Mouse (Mus musculus) heart, embryonic 14.5 days (tissue): ENCODE measurements at regions not wholly inside any gene's neighbourhood (a gene's known extent, or its start where the extent isn't known, plus 50 kb on each side); places are given as distances from the start of the nearest gene placed in this dataset.
A peak's percentile ranks its signal among the peaks of the same experiment; 100 is the strongest.
"Not testable (repeated sequence)": the region's sequence is repeated elsewhere in the genome, so short reads cannot be mapped to it uniquely, and the experiment has no call there.

Experiments used
- ATAC-seq: fragments of 200-750 bp; cut with Nextera tagmentation; 2 replicates; pipeline ENCODE4 v1.8.0; 2017; ENCODE audit warnings: low read depth, moderate TSS enrichment; ENCODE audit not compliant: insufficient number of reproducible peaks, insufficient read depth, low FRiP score
- H3K27ac ChIP-seq, 2 experiments: fragments of 200-500 bp in 1 of 2; fragments of 300-500 bp in 1 of 2; sonication (generic) in 1 of 2; replicated peaks in 1 of 2; 2 replicates each; pipeline ENCODE4 v1.5.1; 2012 to 2014; ENCODE audit warnings: low read depth in 2 of 2, low read length in 2 of 2, control low read depth in 1 of 2, mild to moderate bottlenecking in 1 of 2, mixed read lengths in 1 of 2; ENCODE audit not compliant: control insufficient read depth in 1 of 2, insufficient read depth in 1 of 2
- H3K27me3 ChIP-seq: fragments of 300-500 bp; sonication (generic); 2 replicates; pipeline ENCODE4 v1.6.1; 2014; ENCODE audit warnings: mild to moderate bottlenecking, low read length, control low read depth; ENCODE audit not compliant: control insufficient read depth, insufficient read depth
- H3K36me3 ChIP-seq: fragments of 300-500 bp; sonication (generic); 2 replicates; pipeline ENCODE4 v1.6.1; 2014; ENCODE audit warnings: mild to moderate bottlenecking, control low read depth, low read length, mixed read lengths; ENCODE audit not compliant: control insufficient read depth, insufficient read depth
- H3K4me1 ChIP-seq, 2 experiments: fragments of 200-500 bp in 1 of 2; fragments of 300-500 bp in 1 of 2; sonication (generic) in 1 of 2; 2 replicates each; pipeline ENCODE4 v1.6.1; 2012 to 2014; ENCODE audit warnings: low read length in 2 of 2, control low read depth in 1 of 2, mixed read lengths in 1 of 2; ENCODE audit not compliant: control insufficient read depth in 2 of 2, insufficient read depth in 2 of 2
- H3K4me2 ChIP-seq: fragments of 300-500 bp; sonication (generic); 2 replicates; pipeline ENCODE4 v1.6.1; 2014; ENCODE audit warnings: mild to moderate bottlenecking, low read length
- H3K4me3 ChIP-seq, 2 experiments: fragments of 200-500 bp in 1 of 2; fragments of 300-500 bp in 1 of 2; sonication (generic) in 1 of 2; 2 replicates each; pipeline ENCODE4 v1.5.1; 2012 to 2014; ENCODE audit warnings: low read length in 2 of 2, mild to moderate bottlenecking in 2 of 2, control low read depth in 1 of 2, low read depth in 1 of 2, moderate library complexity in 1 of 2; ENCODE audit not compliant: control insufficient read depth in 1 of 2, insufficient read depth in 1 of 2
- H3K9ac ChIP-seq: fragments of 300-500 bp; sonication (generic); 2 replicates; pipeline ENCODE4 v1.6.1; 2014; ENCODE audit warnings: mild to moderate bottlenecking, low read length
- H3K9me3 ChIP-seq: fragments of 300-500 bp; sonication (generic); 2 replicates; pipeline ENCODE4 v1.6.1; 2016; ENCODE audit warnings: low read length, control low read depth; ENCODE audit not compliant: control insufficient read depth
- WGBS: fragments of 180-500 bp; shearing (Covaris S2); extraction: QIAGEN DNeasy Blood & Tissue Kit; methylation state at CpG from one replicate; pipeline ENCODE4 v1.1.7; 2014; 5-methylcytosine and 5-hydroxymethylcytosine counted together

DNA sequence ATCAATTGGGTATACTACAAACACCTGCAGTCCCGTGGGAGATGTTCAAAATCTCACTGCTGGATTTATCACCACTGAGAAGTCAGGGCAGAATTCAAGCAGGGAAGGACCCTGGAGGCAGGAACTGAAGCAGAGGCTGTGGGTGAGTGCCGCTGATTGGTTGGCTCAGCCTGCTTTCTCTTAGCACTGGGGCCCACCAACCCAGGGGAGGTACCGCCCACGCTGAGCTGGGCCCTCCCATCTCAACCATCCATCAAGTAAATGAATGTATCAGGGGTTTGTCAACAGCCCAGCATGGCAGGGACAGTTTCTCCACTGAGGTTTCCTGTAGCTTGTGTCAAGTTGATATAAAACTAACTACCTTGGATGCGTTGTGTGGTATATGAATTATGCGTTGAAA lies 109.2 kb downstream of the Cand1 start:
- no peak overlapping the region for H3K27ac ChIP-seq
- no peaks in the 10 kb centered on the region for H3K36me3 ChIP-seq
- H3K9ac ChIP-seq: no peak overlapping the region
- no peak overlapping the region for H3K4me3 ChIP-seq
- ATAC-seq: no peak
- WGBS: 82% methylated on average over 6 of the region's 6 CpGs
- no peaks in the 10 kb centered on the region for H3K9me3 ChIP-seq
- no peaks in the 10 kb centered on the region for H3K27me3 ChIP-seq
- H3K4me1 ChIP-seq: peaks cover 6 to 9% of the 10 kb centered on the region in 2 experiments; a peak in 3 of 4 replicates
- H3K4me2 ChIP-seq: no peak overlapping the region

DNA sequence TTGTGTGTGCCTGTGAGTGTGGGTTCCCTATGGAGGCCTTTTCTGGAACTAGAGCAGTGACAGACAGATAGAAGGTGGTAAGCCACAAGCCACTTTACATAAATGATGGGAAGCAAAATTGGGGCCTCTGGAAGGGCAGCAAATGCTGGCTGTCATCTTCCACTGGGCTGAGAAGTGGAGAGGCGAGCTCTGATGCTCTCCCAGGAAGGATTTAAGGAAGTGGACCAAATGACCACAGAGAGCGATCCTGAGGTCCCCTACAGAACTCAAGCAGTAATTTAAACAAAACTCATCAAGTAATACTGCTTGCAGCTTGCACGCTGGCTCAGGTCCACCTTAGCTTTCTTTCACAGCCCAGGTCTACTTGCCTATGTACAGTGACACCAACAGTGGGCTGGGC lies 111.8 kb downstream of the Cand1 start:
- H3K4me1 ChIP-seq: no peaks in the 10 kb centered on the region
- ATAC-seq: no peak
- 90% methylated on average over 3 of the region's 3 CpGs for WGBS

DNA sequence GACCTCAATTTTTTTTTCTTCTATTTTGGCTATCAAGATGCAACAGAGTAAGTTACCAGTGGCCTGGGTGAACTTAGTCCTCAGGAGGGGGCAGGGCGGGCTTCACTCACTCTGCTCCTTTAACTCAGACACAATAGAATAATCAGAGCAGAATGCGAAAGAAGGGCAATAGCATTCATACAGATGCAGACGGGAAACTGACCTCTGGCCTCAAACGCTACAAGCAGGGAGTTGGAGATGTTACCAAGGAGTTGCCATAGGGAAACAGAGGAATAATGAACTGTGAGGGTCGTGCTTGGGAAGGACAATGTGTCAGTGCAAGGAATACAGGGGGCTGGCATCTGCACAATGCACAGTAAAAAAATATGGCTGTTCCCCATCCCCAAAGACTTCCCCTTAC lies 116.3 kb downstream of the Cand1 start:
- Histone ChIP-seq H3K4me2 (no peak overlapping the region), H3K27me3 (no peaks in the 10 kb centered on the region), H3K36me3 (no peaks in the 10 kb centered on the region), H3K9ac (no peak overlapping the region), H3K9me3 (0 out of 2 replicates have a peak, but pooled peaks cover 7% of the 10 kb centered on the region), H3K4me3 (no peak overlapping the region), H3K4me1 (no peaks in the 10 kb centered on the region), H3K27ac (no peak overlapping the region)
- ATAC-seq: no peak
- 84% methylated on average over 5 of the region's 5 CpGs for WGBS

More for the DNA sequence above, 111.8 kb downstream of the Cand1 start:
- no peaks in the 10 kb centered on the region for H3K9me3 ChIP-seq
- no peak overlapping the region for H3K4me2 ChIP-seq
- no peak overlapping the region for H3K9ac ChIP-seq
- no peak overlapping the region for H3K4me3 ChIP-seq
- H3K27me3 ChIP-seq: no peaks in the 10 kb centered on the region
- H3K27ac ChIP-seq: no peak overlapping the region
- no peaks in the 10 kb centered on the region for H3K36me3 ChIP-seq

DNA sequence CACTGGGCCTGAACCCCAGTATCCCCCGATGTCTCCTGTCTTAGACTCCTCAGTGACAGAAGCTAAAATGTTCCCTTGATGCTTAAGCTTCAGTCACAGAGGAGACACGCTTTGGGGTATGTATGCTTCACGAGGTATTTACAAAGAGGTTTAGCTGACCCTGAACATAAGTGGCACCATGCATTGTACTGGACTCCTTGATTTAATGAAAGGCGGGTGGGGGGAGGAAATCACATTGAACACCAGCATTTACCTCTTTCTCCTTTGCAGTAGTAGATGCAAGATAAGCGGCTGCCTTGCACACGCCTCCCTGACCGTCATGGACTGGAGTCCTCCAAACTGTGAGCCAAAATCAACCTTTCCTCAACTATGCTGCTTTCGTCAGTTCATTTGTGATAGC lies 117.5 kb downstream of the Cand1 start:
- Histone ChIP-seq H3K27ac (no peak overlapping the region), H3K27me3 (no peaks in the 10 kb centered on the region), H3K36me3 (no peaks in the 10 kb centered on the region), H3K9me3 (0 out of 2 replicates have a peak, but pooled peaks cover 7% of the 10 kb centered on the region), H3K9ac (no peak overlapping the region), H3K4me1 (no peaks in the 10 kb centered on the region), H3K4me3 (no peak overlapping the region), H3K4me2 (no peak overlapping the region)
- 91% methylated on average over 8 of the region's 8 CpGs for WGBS
- no peak for ATAC-seq

DNA sequence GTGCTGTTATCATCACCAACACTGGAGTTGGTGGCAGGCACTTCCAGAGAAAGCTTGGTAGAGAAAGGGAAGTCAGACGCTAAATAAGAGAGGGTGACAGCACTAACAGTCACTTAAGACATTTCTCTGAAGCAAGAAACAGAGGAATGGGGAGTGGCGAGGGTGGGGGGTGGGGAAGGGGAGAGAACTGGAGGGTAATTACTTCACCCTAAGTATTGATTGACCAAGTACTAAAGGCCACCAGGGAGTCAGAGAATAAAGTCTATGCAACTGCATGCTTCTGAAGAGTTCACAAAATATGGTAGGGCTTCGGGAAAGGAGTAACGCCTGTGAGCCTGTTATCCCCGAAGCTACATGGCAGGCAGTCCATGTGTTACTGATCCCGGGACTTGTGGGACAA lies 118.3 kb downstream of the Cand1 start:
- H3K4me3 ChIP-seq: no peak overlapping the region
- 0 out of 2 replicates have a peak, but pooled peaks cover 7% of the 10 kb centered on the region for H3K9me3 ChIP-seq
- H3K27ac ChIP-seq: no peak overlapping the region
- H3K36me3 ChIP-seq: no peaks in the 10 kb centered on the region
- H3K4me1 ChIP-seq: no peaks in the 10 kb centered on the region
- no peak overlapping the region for H3K9ac ChIP-seq
- ATAC-seq: no peak
- 73% methylated on average over 6 of the region's 6 CpGs for WGBS
- H3K27me3 ChIP-seq: no peaks in the 10 kb centered on the region
- H3K4me2 ChIP-seq: no peak overlapping the region

DNA sequence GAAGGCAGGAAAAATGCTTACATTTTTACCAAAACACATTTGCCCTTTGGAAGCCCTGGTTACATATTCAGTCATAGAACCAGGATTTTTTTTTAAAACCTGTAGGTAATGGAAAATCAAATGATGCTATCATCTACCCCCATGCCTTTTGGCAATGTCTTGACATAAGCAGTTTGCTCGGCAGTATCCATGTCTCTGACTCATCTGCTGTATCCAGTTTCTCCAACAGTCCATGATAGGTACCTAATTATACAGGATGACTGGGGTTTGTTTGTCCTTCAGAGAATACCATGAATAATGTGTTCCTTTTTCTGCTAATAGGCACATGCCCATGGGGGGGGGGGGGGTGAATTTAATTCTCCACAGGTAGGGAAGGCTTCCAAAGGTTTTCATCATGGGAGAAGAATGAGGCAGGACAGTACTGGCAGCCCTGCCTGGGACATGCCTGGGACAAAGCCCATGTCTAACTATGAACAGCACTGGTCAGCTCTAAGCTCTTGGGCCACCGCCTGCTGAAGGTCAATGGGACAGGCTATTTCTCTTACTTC lies 122.9 kb downstream of the Cand1 start:
- no peaks in the 10 kb centered on the region for H3K27me3 ChIP-seq
- no peak overlapping the region for H3K4me3 ChIP-seq
- H3K4me1 ChIP-seq: peaks cover 0 to 4% of the 10 kb centered on the region in 2 experiments; a peak in 2 of 4 replicates
- H3K9ac ChIP-seq: no peak overlapping the region
- no peaks in the 10 kb centered on the region for H3K36me3 ChIP-seq
- ATAC-seq: no peak
- H3K27ac ChIP-seq: no peak overlapping the region
- H3K4me2 ChIP-seq: no peak overlapping the region
- WGBS: 70% methylated on average over 2 of the region's 2 CpGs
- H3K9me3 ChIP-seq: no peaks in the 10 kb centered on the region

DNA sequence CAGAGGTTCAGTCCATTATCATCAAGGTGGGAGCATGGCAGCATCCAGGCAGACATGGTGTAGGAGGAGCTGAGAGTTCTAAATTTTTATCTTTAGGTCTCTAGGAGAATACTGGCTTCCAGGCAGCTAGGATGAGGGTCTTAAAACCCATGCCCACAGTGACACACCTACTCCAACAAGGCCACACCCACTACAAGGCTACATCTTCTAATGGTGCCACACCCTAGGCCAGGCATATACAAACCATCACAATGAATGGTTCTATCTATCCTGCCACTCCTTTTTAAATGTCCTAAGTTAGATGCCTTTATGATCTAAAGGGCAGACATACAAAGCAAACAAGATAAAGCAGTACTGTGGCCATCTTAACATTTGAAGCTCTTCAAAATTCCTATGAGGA lies 124.7 kb downstream of the Cand1 start:
- H3K36me3 ChIP-seq, ATAC-seq, H3K4me2 ChIP-seq, H3K9me3 ChIP-seq, H3K9ac ChIP-seq, H3K27ac ChIP-seq, H3K27me3 ChIP-seq, H3K4me3 ChIP-seq, H3K4me1 ChIP-seq: not testable (repeated sequence)

DNA sequence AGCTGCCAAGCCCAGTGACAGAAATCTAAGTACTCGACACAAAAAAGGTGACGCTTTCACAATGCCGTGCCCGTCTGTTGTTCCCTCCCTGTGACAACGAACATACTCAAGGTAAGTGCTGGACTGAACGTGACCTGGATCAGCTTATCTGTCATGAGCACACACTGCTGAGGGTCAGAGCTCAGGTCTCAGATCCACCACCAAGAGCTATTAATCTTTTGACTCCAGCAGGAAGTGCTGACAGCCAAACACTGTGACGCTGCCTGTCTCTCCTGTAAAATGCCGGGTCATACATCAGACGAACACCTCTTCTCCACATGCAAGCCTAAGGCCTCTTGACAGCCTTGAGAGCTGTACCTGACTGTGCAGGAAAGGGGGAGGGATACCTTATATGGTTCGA lies 125.2 kb downstream of the Cand1 start:
- ATAC-seq: no peak
- peaks cover 0 to 4% of the 10 kb centered on the region in 2 experiments; a peak in 2 of 4 replicates for H3K4me1 ChIP-seq
- no peaks in the 10 kb centered on the region for H3K36me3 ChIP-seq
- peak overlapping the region; percentile 36; the same call in 1 of the 2 replicates for H3K4me2 ChIP-seq
- H3K27me3 ChIP-seq: no peaks in the 10 kb centered on the region
- H3K4me3 ChIP-seq: no peak overlapping the region
- H3K27ac ChIP-seq: no peak overlapping the region
- 6% methylated on average over 10 of the region's 10 CpGs for WGBS
- no peaks in the 10 kb centered on the region for H3K9me3 ChIP-seq
- H3K9ac ChIP-seq: no peak overlapping the region
